Mouse (Mus musculus) MN1 (cell line): ENCODE results near the gene Gm6993.

ENCODE experiments used
- DNase-seq: peaks from one replicate; pipeline ENCODE4 v3.0.0-alpha.2; 2016; ENCODE audit warnings: low spot score

Gene Gm6993

DNA sequence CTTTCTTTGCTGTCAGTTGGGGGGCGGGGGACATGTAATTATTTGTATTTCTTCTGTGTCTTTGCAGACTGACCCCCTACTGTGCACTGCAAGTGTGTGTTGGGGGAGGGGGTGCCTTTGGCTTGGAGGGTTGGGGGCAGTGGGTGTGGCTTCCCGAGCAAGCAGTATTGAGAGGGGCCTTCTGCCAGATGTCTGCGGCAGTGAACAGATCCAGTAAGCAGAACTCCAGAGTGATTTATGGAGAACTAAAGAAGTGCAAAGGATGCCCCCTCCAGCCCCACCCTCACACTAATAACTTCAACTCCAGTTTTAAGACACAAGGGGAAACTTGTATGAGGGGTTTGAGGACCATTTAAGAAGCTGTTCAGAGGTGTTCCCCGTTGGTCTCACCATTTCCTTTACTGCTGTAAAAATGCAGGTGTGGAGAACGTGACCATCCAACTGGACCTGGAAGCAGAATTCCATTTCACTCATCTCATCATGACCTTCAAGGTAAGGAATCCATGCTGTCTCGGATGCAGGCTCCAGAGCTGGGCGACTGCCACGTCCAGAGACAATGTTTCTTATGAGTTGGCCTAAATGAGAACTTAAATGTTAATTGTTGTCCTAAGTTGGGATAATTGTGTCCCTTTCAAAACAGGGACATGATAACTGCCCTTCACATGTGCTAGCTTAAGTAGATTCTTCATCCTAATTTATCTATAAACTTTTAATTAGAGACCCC lies 31.6 kb downstream of the Gm6993 start:
- no peak for DNase-seq

GRCm38 (mm10) chr12:31272846-31273245 lies 32.3 kb downstream of the Gm6993 start:
- no peak for DNase-seq

DNA sequence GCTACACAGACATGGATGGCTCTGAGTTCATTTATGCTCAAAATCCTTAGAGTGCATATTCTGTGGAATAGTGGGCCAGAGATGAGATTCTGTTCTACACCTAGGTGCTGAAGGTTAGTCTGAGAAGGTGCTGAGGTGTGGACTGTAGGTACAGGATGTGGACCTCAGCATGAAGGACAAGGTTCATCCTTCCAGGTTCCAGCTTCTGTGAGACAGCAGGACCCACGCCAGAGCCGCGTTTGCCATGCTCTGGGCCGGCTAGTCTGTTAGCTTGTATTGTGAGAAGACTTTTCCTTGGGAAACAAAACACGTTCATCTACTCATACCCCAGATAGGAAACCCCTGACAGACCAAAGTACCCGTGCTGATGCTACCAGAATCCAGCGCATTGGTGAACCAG lies 33.1 kb downstream of the Gm6993 start:
- no peak for DNase-seq

- DNase-seq = no peak
Measured at GRCm38 (mm10) chr12:31275411-31275810, 34.8 kb downstream of the Gm6993 start.

DNA sequence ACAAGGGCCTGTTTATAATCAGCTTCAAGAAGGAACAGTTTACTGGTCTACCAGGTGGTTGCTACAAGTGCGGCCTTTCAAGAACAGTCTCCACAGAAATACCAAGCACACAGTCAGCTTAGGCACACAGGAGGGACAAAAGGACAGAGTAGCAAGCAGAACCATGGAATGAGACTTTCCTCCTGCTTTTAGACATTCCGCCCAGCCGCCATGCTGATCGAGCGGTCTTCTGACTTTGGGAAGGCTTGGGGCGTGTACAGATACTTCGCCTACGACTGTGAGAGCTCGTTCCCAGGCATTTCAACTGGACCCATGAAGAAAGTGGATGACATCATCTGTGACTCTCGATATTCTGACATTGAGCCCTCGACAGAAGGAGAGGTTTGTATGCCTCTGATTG lies 37.7 kb downstream of the Gm6993 start:
- DNase-seq = no peak

GRCm38 (mm10) chr12:31280318-31280717 lies 39.7 kb downstream of the Gm6993 start:
- DNase-seq = no peak

- no peak for DNase-seq
Measured at GRCm38 (mm10) chr12:31281100-31281591, 40.6 kb downstream of the Gm6993 start.

GRCm38 (mm10) chr12:31282241-31282640 lies 41.7 kb downstream of the Gm6993 start:
- DNase-seq = no peak

DNA sequence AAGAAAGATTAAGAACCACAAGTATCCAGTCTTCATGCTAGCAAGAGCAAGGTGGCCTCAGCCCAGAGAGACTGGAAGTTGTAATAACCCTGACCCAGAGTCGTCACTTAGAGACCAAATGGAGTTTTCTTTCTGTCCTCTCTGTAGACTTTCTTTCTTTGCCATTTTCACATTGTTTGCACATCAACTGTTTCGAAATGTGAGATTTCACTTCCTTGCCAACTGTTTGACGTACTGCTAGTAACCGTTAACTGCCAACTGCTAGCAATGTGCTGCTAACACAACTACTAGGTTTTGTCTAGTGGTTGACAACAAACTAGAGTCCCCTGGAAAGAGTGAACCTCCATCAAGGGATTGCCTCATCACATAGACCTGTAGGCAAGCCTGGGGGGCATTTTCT lies 42.6 kb downstream of the Gm6993 start:
- no peak for DNase-seq

GRCm38 (mm10) chr12:31283617-31284136 lies 43.1 kb downstream of the Gm6993 start:
- DNase-seq = no peak

- no peak for DNase-seq
Measured at GRCm38 (mm10) chr12:31289046-31289445, 48.5 kb downstream of the Gm6993 start.
